Mouse (Mus musculus): Measurements from ENCODE around the gene Ccno.

- TF ChIP-seq GATA1 (IDR thresholded peaks at IDR 0.05; ENCODE audit: borderline replicate concordance, low read length), result no peak
- TF ChIP-seq FLI1 (IDR thresholded peaks at IDR 0.05; ENCODE audit: low read length), result no peak
Measured at GRCm38 (mm10) chr13:112976720-112977119, 10.9 kb upstream of the Ccno start.
